Mouse (Mus musculus) bone marrow macrophage, adult 2 months (primary cell): ENCODE data around the gene Heg1.

Source experiments
- CTCF ChIP-seq: IDR thresholded peaks from 2 replicates; pipeline ENCODE4 v1.5.1; 2012; ENCODE audit warnings: low read depth, mild to moderate bottlenecking, low read length, moderate library complexity
- POLR2A ChIP-seq: IDR thresholded peaks from 2 replicates; pipeline ENCODE4 v1.6.1; 2012; ENCODE audit warnings: mild to moderate bottlenecking, low read depth, low read length, borderline replicate concordance

DNA sequence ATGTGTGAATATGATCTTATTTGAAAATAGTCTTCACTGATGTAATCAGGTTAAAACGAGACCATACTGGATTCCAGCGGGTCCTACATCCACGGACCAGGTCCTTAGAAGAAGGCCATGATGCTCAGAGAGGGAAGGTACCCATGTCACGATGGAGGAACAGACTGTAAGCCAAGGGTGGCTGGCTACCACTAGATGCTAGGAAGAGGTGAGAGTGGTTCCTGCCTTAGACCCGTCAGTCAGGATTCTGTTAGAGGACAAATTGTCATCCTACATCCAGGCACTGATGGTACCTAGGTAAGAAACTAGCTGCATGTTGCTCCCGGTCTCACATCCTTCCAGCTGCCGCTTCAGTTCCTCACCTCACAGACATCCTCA lies 6.9 kb upstream of the Heg1 start:
- TF ChIP-seq CTCF (no peak), POLR2A (no peak)
